Mouse (Mus musculus) C2C12 (cell line): ENCODE results near the gene Abca4. TPM values are rescaled to one million over a fixed set of nuclear protein-coding genes. Genes with fewer than 3 reads are reported as not detected.
A peak's percentile ranks its signal among the peaks of the same experiment; 100 is the strongest.

Experiments
- H3K27me3 ChIP-seq: one replicate; pipeline ENCODE4 v1.6.1; 2011; ENCODE audit not compliant: control insufficient read depth, insufficient read depth, insufficient read length
- H3K36me3 ChIP-seq: one replicate; pipeline ENCODE4 v1.6.1; 2011; ENCODE audit not compliant: control insufficient read depth, insufficient read depth
- H3K4me3 ChIP-seq: one replicate; pipeline ENCODE4 v1.5.1; 2011; ENCODE audit warnings: mild to moderate bottlenecking, control low read depth; ENCODE audit not compliant: poor library complexity, insufficient read depth, severe bottlenecking
- H3K79me2 ChIP-seq: one replicate; pipeline ENCODE4 v1.6.1; 2011; ENCODE audit not compliant: control insufficient read depth, insufficient read depth
- H3K79me3 ChIP-seq: one replicate; pipeline ENCODE4 v1.6.1; 2011; ENCODE audit warnings: low read depth, control low read depth
- H3ac ChIP-seq: one replicate; pipeline ENCODE3; 2011; ENCODE audit warnings: low read depth; ENCODE audit not compliant: control insufficient read depth, insufficient read length
- CEBPB ChIP-seq: IDR thresholded peaks from one replicate; pipeline ENCODE4 v1.6.1; 2011; ENCODE audit warnings: low read depth, mild to moderate bottlenecking, control low read depth, moderate library complexity
- CTCF ChIP-seq: IDR thresholded peaks from one replicate; pipeline ENCODE4 v1.5.1; 2011; ENCODE audit not compliant: control insufficient read depth, insufficient read depth, insufficient read length
- FOSL1 ChIP-seq: IDR thresholded peaks from one replicate; pipeline ENCODE4 v1.8.0; 2011; ENCODE audit warnings: mild to moderate bottlenecking, low read length; ENCODE audit not compliant: poor library complexity, insufficient read depth, severe bottlenecking
- MAX ChIP-seq: IDR thresholded peaks from one replicate; pipeline ENCODE4 v1.6.1; 2011; ENCODE audit warnings: mild to moderate bottlenecking, control low read depth
- MYOD1 ChIP-seq: IDR thresholded peaks from one replicate; pipeline ENCODE4 v1.6.1; 2011; ENCODE audit warnings: low read depth; ENCODE audit not compliant: control insufficient read depth, insufficient read length
- MYOG ChIP-seq: IDR thresholded peaks from one replicate; pipeline ENCODE4 v1.6.1; 2011; ENCODE audit not compliant: control insufficient read depth, insufficient read length; ENCODE audit errors: extremely low read depth
- USF1 ChIP-seq: IDR thresholded peaks from one replicate; pipeline ENCODE4 v1.6.1; 2011; ENCODE audit warnings: low read depth, mild to moderate bottlenecking, control low read depth, moderate library complexity
- polyA plus RNA-seq: library from polyadenylated mRNA; unstranded; fragments of >200 nt; fragmentation: generic; extraction: Trizol; gene quantifications from one replicate; pipeline ENCODE4 v1.2.1, GENCODE M21; 2012; ENCODE audit warnings: missing spikeins

Gene Abca4
- polyA plus RNA-seq, 1 experiment: 0.02 TPM

DNA sequence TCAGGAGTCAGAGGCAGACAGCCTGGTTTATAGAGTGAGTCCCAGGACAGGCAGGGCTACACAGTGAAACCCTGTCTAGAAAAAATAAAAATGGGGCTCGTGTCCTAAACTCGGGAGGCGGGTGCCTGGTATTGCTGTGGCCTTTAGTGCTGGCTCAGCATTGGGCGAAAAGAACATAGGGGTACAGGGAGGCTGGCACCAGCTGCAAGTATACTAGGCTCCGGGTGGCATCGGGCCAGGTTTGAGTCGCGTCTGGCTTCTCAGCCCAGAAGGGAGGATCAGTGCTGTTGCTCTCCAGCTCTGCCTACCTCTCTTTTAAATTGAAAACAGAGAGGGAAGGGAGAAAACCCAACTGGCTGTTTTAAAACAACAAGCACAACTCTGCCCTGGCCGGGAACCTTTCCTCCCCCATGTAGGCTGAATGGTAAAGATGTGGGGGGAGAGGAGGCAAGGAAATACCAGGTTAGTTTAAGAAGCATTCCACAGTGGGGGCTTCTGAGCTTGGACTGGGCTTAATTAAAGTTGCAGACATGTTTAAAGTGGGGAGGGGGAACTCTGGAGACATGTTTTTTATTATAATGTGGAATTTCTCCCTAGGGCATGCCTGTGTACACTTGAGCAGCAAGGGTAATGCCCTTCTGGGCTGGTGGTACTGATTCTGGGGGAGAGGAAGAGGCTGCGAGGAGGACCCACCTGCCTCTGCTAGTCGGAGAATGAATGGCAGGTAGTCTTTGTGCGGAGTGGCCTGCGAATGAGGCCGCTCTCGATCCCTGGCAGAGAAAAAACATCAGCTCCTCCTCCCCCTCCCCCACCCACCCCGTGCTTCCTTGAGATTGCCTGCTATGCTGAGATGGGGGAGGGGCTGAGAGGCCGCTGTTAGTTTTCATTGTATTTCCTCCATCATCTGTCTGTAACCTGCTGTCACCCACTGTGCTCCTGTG is 3.9 kb downstream of the Abca4 start:
- Histone ChIP-seq H3K79me2 (no peaks in the 10 kb centered on the region), H3K36me3 (no peaks in the 10 kb centered on the region), H3K79me3 (no peaks in the 10 kb centered on the region), H3K27me3 (no peaks in the 10 kb centered on the region), H3ac (no peak overlapping the region), H3K4me3 (no peak overlapping the region)
- TF ChIP-seq CEBPB (no peak), CTCF (no peak), MYOD1 (no peak), USF1 (no peak), FOSL1 (no peak), MAX (no peak), MYOG (no peak)

DNA sequence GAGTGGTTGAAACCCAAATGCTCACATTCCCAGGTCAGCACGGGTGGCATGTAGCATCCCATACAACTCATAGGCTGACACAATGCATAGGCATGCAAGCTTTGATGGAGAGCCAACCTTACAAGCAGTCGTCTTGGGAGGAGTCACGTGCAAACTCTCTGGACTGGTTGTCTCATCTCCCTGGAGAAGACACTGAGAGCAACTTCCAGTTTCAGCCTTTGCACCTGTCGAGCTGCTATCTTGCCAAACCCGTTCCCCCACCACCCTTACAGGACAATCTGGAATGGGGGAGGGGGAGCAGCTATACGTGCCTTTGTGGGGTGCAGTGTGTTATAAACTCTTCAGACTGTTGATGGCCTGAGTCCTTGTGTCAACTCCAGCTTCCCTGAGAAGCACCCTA is 4.9 kb downstream of the Abca4 start:
- Histone ChIP-seq H3ac (no peak overlapping the region), H3K27me3 (no peaks in the 10 kb centered on the region), H3K36me3 (no peaks in the 10 kb centered on the region), H3K4me3 (no peak overlapping the region), H3K79me2 (no peaks in the 10 kb centered on the region), H3K79me3 (no peaks in the 10 kb centered on the region)
- no peak for TF ChIP-seq FOSL1
- no peak for TF ChIP-seq MAX
- TF ChIP-seq MYOD1: peak; percentile 96
- TF ChIP-seq MYOG: no peak
- no peak for TF ChIP-seq CEBPB
- peak; percentile 64 for TF ChIP-seq USF1
- no peak for TF ChIP-seq CTCF

DNA sequence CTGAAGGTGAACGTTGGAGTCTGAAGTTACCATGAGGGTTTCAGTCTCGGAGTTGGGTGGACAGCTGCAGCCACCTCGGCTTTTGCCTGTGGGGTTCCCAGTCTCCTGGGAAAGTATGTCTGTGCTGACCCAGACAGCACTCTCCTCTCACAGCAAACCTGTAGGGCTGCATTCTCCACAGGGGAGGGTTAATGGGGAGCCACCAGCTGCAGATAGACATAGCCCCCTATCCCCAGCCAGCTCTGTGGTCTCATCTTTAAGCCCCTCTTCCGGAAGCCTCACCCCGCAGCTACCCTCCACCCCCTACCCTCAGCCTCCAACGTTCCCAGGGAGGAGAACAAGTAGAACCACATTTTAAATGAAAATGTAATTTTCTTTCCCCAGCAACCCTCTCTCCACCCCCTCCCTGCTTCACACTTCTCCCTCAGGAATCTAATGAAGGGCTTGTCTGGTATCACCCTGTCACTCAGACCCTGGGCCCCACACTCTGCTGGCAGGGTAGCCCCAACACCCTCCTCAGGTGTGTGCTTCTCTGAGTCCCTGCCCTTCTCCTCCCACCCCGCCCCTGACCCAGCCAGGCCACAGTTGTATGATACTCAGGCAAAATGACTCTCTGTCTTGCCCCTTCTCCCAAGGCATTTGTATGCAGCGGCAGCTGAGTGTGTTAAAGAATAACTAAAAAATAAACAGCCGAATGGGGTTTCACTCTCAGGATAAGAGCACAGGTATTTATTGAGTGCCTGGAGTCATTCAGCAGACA is 14.4 kb downstream of the Abca4 start:
- no peaks in the 10 kb centered on the region for H3K79me2 ChIP-seq
- no peak for TF ChIP-seq USF1
- TF ChIP-seq CEBPB: no peak
- no peak for TF ChIP-seq CTCF
- no peak for TF ChIP-seq MYOG
- TF ChIP-seq FOSL1: no peak
- TF ChIP-seq MAX: no peak
- TF ChIP-seq MYOD1: no peak

DNA sequence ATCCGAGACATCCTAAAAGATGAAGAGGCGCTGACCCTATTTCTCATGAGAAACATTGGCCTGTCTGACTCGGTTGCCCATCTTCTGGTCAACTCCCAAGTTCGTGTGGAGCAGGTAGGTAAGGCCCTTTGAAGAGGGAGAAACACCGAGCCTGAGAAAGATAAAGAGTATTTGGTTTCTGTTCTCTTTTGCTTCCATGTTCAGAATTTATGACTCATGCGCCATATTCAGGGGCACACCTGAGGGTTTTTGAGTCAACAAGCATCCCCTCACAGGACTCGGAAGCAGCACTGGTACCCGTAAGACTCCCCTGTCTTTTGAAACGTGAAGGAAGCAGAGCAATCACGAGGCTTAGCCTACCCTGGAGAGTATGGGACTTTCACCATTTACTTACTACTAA is 18.3 kb downstream of the Abca4 start:
- Histone ChIP-seq H3K36me3 (no peaks in the 10 kb centered on the region), H3K4me3 (no peak overlapping the region), H3K79me3 (no peaks in the 10 kb centered on the region), H3ac (no peak overlapping the region), H3K79me2 (no peaks in the 10 kb centered on the region), H3K27me3 (no peaks in the 10 kb centered on the region)
- TF ChIP-seq FOSL1 (no peak), USF1 (no peak), MYOG (no peak), CEBPB (no peak), MAX (no peak), CTCF (no peak), MYOD1 (no peak)

More for the DNA sequence above, 14.4 kb downstream of the Abca4 start:
- Histone ChIP-seq H3ac (no peak overlapping the region), H3K4me3 (no peak overlapping the region), H3K36me3 (no peaks in the 10 kb centered on the region), H3K27me3 (no peaks in the 10 kb centered on the region), H3K79me3 (no peaks in the 10 kb centered on the region)

DNA sequence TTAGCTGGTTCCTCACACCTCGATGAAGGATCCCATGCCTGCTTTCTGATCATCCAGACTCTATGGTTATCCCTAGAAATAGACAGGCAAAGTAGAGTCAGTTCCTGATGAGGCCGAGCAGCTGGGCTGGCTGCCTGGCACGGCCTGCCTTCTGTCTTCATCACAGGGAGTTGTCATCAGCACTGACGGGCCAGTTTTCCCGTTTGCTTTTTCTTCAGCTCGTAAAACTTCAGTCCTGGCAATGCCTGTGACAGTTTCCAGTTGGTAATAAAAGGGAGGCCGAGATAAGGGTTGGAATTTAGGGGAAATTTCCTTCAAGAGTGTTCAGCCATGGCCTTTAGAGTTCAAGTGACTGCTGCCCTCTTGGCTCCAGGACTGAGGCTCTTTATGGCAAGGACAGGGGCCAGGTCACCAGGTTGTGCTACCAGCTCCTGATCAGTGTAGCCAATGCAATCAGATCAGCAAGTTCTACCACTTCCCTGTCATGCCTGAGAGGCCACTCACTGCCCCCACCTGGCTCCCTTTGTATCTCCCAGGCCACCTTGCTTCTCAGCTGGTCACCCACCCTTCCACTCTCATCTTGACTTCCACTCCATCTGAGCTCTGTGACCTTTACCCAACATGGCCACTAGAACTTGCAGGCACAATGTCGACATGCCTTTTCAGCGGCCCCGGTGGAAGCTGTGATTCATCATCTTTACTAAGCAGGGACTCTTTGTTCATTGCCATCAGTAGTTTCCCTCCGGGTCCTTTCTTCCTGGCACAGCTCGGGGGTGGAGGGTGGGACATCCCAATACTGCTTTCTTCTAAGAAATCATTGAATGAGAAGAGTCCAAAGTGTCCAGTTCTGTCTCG is 20.5 kb downstream of the Abca4 start:
- Histone ChIP-seq H3K4me3 (no peak overlapping the region), H3ac (no peak overlapping the region), H3K79me3 (no peaks in the 10 kb centered on the region), H3K79me2 (no peaks in the 10 kb centered on the region), H3K36me3 (no peaks in the 10 kb centered on the region), H3K27me3 (no peaks in the 10 kb centered on the region)
- TF ChIP-seq MYOG (no peak), MYOD1 (peak; percentile 59)
